Mouse (Mus musculus) forebrain, embryonic 16.5 days (tissue): ENCODE results near the gene Arap1. TPM values are rescaled to one million over a fixed set of nuclear protein-coding genes. Genes with fewer than 3 reads are reported as not detected.

Source experiments
- ATAC-seq: fragments of 200-750 bp; cut with Nextera tagmentation; 2 replicates; pipeline ENCODE4 v1.8.0; 2017; ENCODE audit warnings: mild to moderate bottlenecking, moderate library complexity
- H3K27ac ChIP-seq: fragments of 300-500 bp; sonication (generic); 2 replicates; pipeline ENCODE4 v1.5.1; 2014; ENCODE audit warnings: low read length, control low read depth
- H3K27me3 ChIP-seq: fragments of 300-500 bp; sonication (generic); replicated peaks from 2 replicates; pipeline ENCODE4 v1.6.1; 2014; ENCODE audit warnings: low read length; ENCODE audit not compliant: control insufficient read depth, insufficient read depth
- H3K36me3 ChIP-seq: fragments of 300-500 bp; sonication (generic); 2 replicates; pipeline ENCODE4 v1.6.1; 2014; ENCODE audit not compliant: control insufficient read depth, insufficient read depth
- H3K4me1 ChIP-seq: fragments of 300-500 bp; sonication (generic); replicated peaks from 2 replicates; pipeline ENCODE4 v1.6.1; 2014; ENCODE audit warnings: low read length; ENCODE audit not compliant: control insufficient read depth, insufficient read depth
- H3K4me2 ChIP-seq: fragments of 300-500 bp; sonication (generic); 2 replicates; pipeline ENCODE4 v1.6.1; 2014; ENCODE audit warnings: mild to moderate bottlenecking, low read length, control low read depth
- H3K4me3 ChIP-seq: fragments of 300-500 bp; sonication (generic); replicated peaks from 2 replicates; pipeline ENCODE4 v1.5.1; 2014; ENCODE audit warnings: mild to moderate bottlenecking, low read length, control low read depth
- H3K9ac ChIP-seq: fragments of 300-500 bp; sonication (generic); replicated peaks from 2 replicates; pipeline ENCODE4 v1.6.1; 2014; ENCODE audit warnings: low read depth, low read length, control low read depth
- H3K9me3 ChIP-seq: fragments of 300-500 bp; sonication (generic); 2 replicates; pipeline ENCODE4 v1.6.1; 2016; ENCODE audit warnings: low read length; ENCODE audit not compliant: control insufficient read depth
- WGBS: fragments of 180-500 bp; shearing (Covaris S2); extraction: QIAGEN DNeasy Blood & Tissue Kit; methylation state at CpG from one replicate; pipeline ENCODE4 v1.1.7; 2014; 5-methylcytosine and 5-hydroxymethylcytosine counted together
- polyA plus RNA-seq: library from polyadenylated mRNA; unstranded; fragments of >200 nt; fragmentation: Nextera tagmentation; extraction: Ambion mirVana; gene quantifications from 2 replicates; pipeline ENCODE4 v1.2.1, GENCODE M21; 2015

The Arap1 gene
- polyA plus RNA-seq, 1 experiment from 2014 or later: 8.8 TPM

DNA sequence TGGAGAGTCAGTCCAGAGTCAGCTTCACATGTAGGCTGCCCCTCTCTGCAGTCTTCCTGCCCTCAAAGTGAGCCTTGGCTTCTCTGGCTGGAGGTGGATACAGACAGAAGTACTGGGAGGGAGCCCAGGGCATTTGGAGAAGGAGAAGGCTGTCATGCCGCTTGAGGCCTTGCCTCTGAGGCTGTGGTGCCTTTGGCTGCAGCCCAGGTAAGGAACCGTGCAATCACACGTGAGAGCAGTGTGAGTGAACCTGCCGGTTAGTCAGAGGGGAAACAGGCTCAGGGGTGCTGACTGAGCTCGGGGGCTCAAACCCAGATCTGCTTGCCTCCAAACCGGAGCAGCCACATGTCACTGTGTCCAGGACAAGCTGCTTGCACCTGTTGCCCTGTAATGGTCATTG is 33.6 kb downstream of the Arap1 start:
- H3K27me3 ChIP-seq: no peaks in the 10 kb centered on the region
- no peak overlapping the region for H3K27ac ChIP-seq
- no peaks in the 10 kb centered on the region for H3K36me3 ChIP-seq
- no peak overlapping the region for H3K4me2 ChIP-seq
- peaks cover 17% of the 10 kb centered on the region for H3K4me1 ChIP-seq
- no peak for ATAC-seq
- no peak overlapping the region for H3K9ac ChIP-seq
- H3K4me3 ChIP-seq: no peak overlapping the region
- WGBS: 84% methylated on average over 6 of the region's 6 CpGs
- H3K9me3 ChIP-seq: no peaks in the 10 kb centered on the region

- Histone ChIP-seq H3K4me3 (no peak overlapping the region), H3K36me3 (no peaks in the 10 kb centered on the region), H3K9ac (no peak overlapping the region), H3K4me2 (no peak overlapping the region), H3K9me3 (no peaks in the 10 kb centered on the region), H3K27ac (no peak overlapping the region), H3K27me3 (no peaks in the 10 kb centered on the region), H3K4me1 (peaks cover 10% of the 10 kb centered on the region)
- WGBS: 79% methylated on average over 8 of the region's 8 CpGs
- ATAC-seq: no peak
Observed at GRCm38 (mm10) chr7:101382378-101382777, 34.5 kb downstream of the Arap1 start.

DNA sequence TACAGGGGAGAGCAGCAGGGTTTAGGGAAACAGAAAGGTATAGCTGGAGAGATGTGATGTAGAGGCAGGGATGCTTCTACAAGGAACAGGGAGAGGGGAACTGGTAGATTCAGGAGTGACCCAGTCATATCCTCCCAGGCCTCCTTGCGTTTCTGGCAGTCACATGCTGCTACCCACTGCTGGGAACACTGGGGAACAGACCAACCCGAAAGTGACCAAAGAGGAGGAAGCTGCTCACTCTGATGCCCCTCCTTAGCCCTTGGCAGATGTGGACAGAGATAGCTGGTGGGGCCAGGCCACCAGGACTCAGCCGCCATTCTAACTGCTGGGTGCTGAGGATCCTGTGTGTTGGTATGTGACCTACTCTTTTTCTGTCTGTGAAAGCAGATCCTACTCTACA is 35.9 kb downstream of the Arap1 start:
- WGBS: 85% methylated on average over 3 of the region's 3 CpGs
- H3K4me2 ChIP-seq: no peak overlapping the region
- no peak overlapping the region for H3K27ac ChIP-seq
- H3K9me3 ChIP-seq: no peaks in the 10 kb centered on the region
- H3K36me3 ChIP-seq: no peaks in the 10 kb centered on the region
- no peak for ATAC-seq
- H3K9ac ChIP-seq: no peak overlapping the region
- H3K4me3 ChIP-seq: no peak overlapping the region
- no peaks in the 10 kb centered on the region for H3K4me1 ChIP-seq
- H3K27me3 ChIP-seq: no peaks in the 10 kb centered on the region

- H3K27ac ChIP-seq: no peak overlapping the region
- no peak overlapping the region for H3K4me3 ChIP-seq
- WGBS: 64% methylated on average over 10 of the region's 10 CpGs
- H3K4me1 ChIP-seq: no peaks in the 10 kb centered on the region
- H3K4me2 ChIP-seq: no peak overlapping the region
- H3K27me3 ChIP-seq: no peaks in the 10 kb centered on the region
- no peak for ATAC-seq
- no peaks in the 10 kb centered on the region for H3K9me3 ChIP-seq
- no peaks in the 10 kb centered on the region for H3K36me3 ChIP-seq
- no peak overlapping the region for H3K9ac ChIP-seq
Observed at GRCm38 (mm10) chr7:101384931-101385330, 37.1 kb downstream of the Arap1 start.

DNA sequence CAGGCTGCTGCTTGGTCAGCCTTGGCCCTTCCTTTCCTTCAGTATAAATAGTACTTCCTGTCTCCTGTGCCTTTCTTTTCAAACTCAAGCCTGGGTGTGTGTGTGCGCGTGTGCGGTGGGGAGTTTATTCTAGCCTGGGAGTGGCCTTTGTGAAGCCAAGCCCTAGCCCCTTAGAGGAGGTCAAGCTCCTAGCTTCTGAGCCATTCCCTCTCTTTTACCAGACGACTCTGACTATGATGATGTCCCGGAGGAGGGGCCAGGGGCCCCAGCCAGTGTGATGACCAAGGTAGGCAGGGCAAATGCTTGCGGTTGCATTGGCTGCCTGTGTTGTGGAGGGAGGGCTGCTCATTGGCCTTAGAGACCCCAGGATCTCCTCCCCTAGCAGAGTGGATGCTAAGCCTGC is 37.5 kb downstream of the Arap1 start:
- Histone ChIP-seq H3K9me3 (no peaks in the 10 kb centered on the region), H3K36me3 (no peaks in the 10 kb centered on the region), H3K9ac (no peak overlapping the region), H3K4me2 (no peak overlapping the region), H3K4me1 (no peaks in the 10 kb centered on the region), H3K4me3 (no peak overlapping the region), H3K27ac (no peak overlapping the region), H3K27me3 (no peaks in the 10 kb centered on the region)
- ATAC-seq: no peak
- WGBS: 57% methylated on average over 6 of the region's 6 CpGs

DNA sequence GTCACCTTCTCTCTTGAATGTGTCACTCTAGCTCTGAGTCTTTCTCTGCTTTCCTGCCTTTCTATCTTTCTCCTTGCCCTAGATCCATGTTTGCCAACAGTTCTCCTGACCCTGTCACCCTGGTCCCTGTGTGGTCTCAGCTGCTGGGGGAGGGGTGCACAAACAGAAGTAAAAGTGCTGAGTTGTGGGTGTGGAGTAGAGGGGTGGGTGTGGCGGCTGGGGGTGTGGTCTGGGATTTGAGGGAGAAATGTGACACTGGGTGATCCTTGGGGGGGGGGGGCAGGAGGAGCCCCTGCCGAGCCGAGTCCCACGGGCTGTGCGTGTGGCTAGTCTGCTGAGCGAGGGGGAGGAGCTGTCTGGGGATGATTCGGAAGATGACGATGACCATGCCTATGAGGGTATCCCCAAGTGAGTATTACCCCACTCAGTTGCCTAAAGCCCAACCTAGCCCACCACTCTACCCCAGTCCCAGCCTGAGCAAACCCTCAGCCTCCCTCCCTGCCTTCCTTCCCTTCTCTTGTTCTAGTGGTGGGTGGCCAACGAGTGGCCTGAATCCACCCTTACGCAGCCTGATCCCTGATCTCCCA is 38.1 kb downstream of the Arap1 start:
- Histone ChIP-seq H3K27ac (no peak overlapping the region), H3K27me3 (no peaks in the 10 kb centered on the region), H3K9ac (no peak overlapping the region), H3K4me1 (no peaks in the 10 kb centered on the region), H3K4me2 (no peak overlapping the region), H3K36me3 (no peaks in the 10 kb centered on the region), H3K4me3 (no peak overlapping the region), H3K9me3 (no peaks in the 10 kb centered on the region)
- no peak for ATAC-seq
- WGBS: 72% methylated on average over 10 of the region's 10 CpGs

GRCm38 (mm10) chr7:101389256-101389655 is 41.4 kb downstream of the Arap1 start:
- Histone ChIP-seq H3K27me3 (no peaks in the 10 kb centered on the region), H3K4me2 (no peak overlapping the region), H3K4me3 (no peak overlapping the region), H3K9ac (no peak overlapping the region), H3K27ac (no peak overlapping the region), H3K4me1 (no peaks in the 10 kb centered on the region), H3K9me3 (no peaks in the 10 kb centered on the region), H3K36me3 (no peaks in the 10 kb centered on the region)
- no peak for ATAC-seq
- 87% methylated on average over 6 of the region's 6 CpGs for WGBS

DNA sequence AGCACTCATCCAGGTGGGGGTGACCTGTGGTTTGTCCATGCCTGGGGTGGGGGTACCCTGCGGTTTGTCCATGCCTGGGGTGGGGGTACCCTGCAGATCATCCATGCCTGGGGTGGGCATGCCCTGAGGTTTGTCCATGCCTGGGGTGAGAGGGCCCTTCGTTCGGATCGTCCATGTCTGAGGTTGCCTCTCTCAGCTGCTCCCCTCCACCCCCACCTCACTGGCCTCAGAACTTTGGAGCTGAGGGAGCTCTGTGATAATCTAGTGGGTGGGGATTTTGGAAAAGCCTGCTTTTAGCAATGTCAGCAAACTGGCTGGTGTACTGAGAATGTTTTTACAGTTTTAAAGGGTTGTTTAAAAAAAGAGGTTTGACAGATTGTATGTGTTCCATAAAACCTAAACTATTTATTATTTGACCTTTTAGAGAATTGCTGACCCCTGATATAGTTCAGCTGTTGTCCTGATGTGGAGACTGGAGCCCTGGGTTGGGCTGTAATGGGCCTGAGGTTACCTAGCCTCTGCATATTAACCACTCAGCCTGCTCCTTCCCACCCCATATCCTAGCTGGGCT is 44.1 kb downstream of the Arap1 start:
- H3K4me2 ChIP-seq: no peak overlapping the region
- H3K4me1 ChIP-seq: no peaks in the 10 kb centered on the region
- no peak overlapping the region for H3K4me3 ChIP-seq
- H3K9ac ChIP-seq: no peak overlapping the region
- no peak for ATAC-seq
- no peaks in the 10 kb centered on the region for H3K27me3 ChIP-seq
- WGBS: 80% methylated on average over 4 of the region's 4 CpGs
- H3K36me3 ChIP-seq: no peaks in the 10 kb centered on the region
- no peaks in the 10 kb centered on the region for H3K9me3 ChIP-seq
- H3K27ac ChIP-seq: no peak overlapping the region

DNA sequence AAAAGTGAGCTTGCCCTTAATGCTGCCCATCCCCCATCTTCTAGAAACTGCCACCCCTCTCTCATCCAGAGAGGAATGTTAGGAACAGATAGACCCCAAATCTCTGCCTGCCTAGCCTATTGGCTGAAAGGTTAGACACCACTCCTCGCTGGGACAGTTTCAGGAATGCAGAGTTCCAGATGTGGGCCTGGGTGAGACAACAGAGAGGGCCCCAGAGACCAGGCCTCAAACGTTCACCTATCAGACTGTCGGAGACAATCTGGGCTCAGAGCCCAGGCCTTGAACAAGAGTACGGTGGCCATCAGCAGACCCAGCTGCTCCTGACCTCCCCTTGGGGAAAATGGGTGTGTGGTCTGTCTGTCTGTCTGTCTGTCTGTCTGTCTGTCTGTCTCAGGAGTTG is 45.1 kb downstream of the Arap1 start:
- no peak for ATAC-seq
- H3K36me3 ChIP-seq: no peaks in the 10 kb centered on the region
- H3K4me3 ChIP-seq: no peak overlapping the region
- WGBS: 61% methylated on average over 4 of the region's 4 CpGs
- no peaks in the 10 kb centered on the region for H3K27me3 ChIP-seq
- no peaks in the 10 kb centered on the region for H3K4me1 ChIP-seq
- no peak overlapping the region for H3K27ac ChIP-seq
- no peak overlapping the region for H3K9ac ChIP-seq
- H3K9me3 ChIP-seq: no peaks in the 10 kb centered on the region
- no peak overlapping the region for H3K4me2 ChIP-seq
